Mouse (Mus musculus) C2C12 (cell line): Measurements from ENCODE around the gene Slc35d1. TPM values are rescaled to one million over a fixed set of nuclear protein-coding genes. Genes with fewer than 3 reads are reported as not detected.

Experiments
- H3K27me3 ChIP-seq: one replicate; pipeline ENCODE4 v1.6.1; 2011; ENCODE audit not compliant: control insufficient read depth, insufficient read depth, insufficient read length
- H3K36me3 ChIP-seq: one replicate; pipeline ENCODE4 v1.6.1; 2011; ENCODE audit not compliant: control insufficient read depth, insufficient read depth
- H3K4me3 ChIP-seq: one replicate; pipeline ENCODE4 v1.5.1; 2011; ENCODE audit warnings: mild to moderate bottlenecking, control low read depth; ENCODE audit not compliant: poor library complexity, insufficient read depth, severe bottlenecking
- H3K79me2 ChIP-seq: one replicate; pipeline ENCODE4 v1.6.1; 2011; ENCODE audit not compliant: control insufficient read depth, insufficient read depth
- H3K79me3 ChIP-seq: one replicate; pipeline ENCODE4 v1.6.1; 2011; ENCODE audit warnings: low read depth, control low read depth
- H3ac ChIP-seq: one replicate; pipeline ENCODE3; 2011; ENCODE audit warnings: low read depth; ENCODE audit not compliant: control insufficient read depth, insufficient read length
- CEBPB ChIP-seq: IDR thresholded peaks from one replicate; pipeline ENCODE4 v1.6.1; 2011; ENCODE audit warnings: low read depth, mild to moderate bottlenecking, control low read depth, moderate library complexity
- CTCF ChIP-seq: IDR thresholded peaks from one replicate; pipeline ENCODE4 v1.5.1; 2011; ENCODE audit not compliant: control insufficient read depth, insufficient read depth, insufficient read length
- FOSL1 ChIP-seq: IDR thresholded peaks from one replicate; pipeline ENCODE4 v1.8.0; 2011; ENCODE audit warnings: mild to moderate bottlenecking, low read length; ENCODE audit not compliant: poor library complexity, insufficient read depth, severe bottlenecking
- MAX ChIP-seq: IDR thresholded peaks from one replicate; pipeline ENCODE4 v1.6.1; 2011; ENCODE audit warnings: mild to moderate bottlenecking, control low read depth
- MYOD1 ChIP-seq: IDR thresholded peaks from one replicate; pipeline ENCODE4 v1.6.1; 2011; ENCODE audit warnings: low read depth; ENCODE audit not compliant: control insufficient read depth, insufficient read length
- MYOG ChIP-seq: IDR thresholded peaks from one replicate; pipeline ENCODE4 v1.6.1; 2011; ENCODE audit not compliant: control insufficient read depth, insufficient read length; ENCODE audit errors: extremely low read depth
- USF1 ChIP-seq: IDR thresholded peaks from one replicate; pipeline ENCODE4 v1.6.1; 2011; ENCODE audit warnings: low read depth, mild to moderate bottlenecking, control low read depth, moderate library complexity
- polyA plus RNA-seq: library from polyadenylated mRNA; unstranded; fragments of >200 nt; fragmentation: generic; extraction: Trizol; gene quantifications from one replicate; pipeline ENCODE4 v1.2.1, GENCODE M21; 2012; ENCODE audit warnings: missing spikeins

Slc35d1 gene
- polyA plus RNA-seq, 1 experiment = 4.8 TPM

DNA sequence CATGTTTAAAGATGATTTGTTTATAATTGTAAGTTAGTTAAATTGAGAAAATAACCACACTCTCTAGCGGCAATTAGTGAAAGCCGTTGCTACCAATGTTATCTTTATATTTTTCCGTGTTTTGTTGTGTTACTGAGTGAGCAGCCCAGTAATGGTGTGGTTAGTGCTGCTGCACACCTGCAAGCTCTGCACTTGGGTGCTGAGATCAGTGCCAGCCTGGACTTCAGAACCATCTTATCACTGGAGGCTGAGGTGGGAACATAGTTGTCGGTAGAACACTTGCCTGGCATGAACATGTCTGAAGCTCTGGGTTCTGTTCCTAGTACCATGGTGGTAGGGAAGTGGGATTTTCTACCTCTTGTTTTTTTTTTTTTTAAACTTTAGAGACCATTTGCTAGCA, 88.4 kb downstream of the Slc35d1 start:
- Histone ChIP-seq H3K79me3 (peaks cover 85% of the 10 kb centered on the region), H3K4me3 (no peak overlapping the region), H3ac (no peak overlapping the region), H3K36me3 (peaks cover 33% of the 10 kb centered on the region), H3K27me3 (no peaks in the 10 kb centered on the region), H3K79me2 (peaks cover 99% of the 10 kb centered on the region)
- no peak for TF ChIP-seq FOSL1
- TF ChIP-seq MYOD1 = no peak
- TF ChIP-seq CEBPB = no peak
- no peak for TF ChIP-seq MYOG
- no peak for TF ChIP-seq MAX
- no peak for TF ChIP-seq USF1
- no peak for TF ChIP-seq CTCF

DNA sequence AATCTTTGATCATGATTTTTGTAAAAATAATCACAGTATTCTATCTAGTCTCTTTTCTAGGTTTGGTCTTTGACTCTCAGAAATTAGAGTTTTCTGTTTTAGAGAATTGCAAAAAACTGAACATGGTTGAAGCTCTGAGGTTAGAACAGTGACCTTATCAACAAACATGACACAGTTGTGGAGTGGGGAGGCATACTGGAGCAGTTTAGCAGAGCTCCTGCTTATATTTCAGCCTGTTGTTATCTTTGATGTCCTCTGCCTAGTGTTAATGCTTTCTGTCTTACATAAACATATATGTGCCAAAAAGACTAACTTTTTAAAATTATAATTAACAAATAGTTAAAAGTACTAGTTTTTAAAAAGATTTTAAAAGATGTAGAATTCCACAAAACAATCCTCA, 91.4 kb downstream of the Slc35d1 start:
- H3K27me3 ChIP-seq = no peaks in the 10 kb centered on the region
- peaks cover 86% of the 10 kb centered on the region for H3K79me3 ChIP-seq
- no peak overlapping the region for H3K4me3 ChIP-seq
- TF ChIP-seq MYOD1 (no peak), CTCF (no peak), USF1 (no peak), FOSL1 (no peak), CEBPB (no peak), MYOG (no peak), MAX (no peak)
- peaks cover 91% of the 10 kb centered on the region for H3K79me2 ChIP-seq
- no peak overlapping the region for H3ac ChIP-seq
- H3K36me3 ChIP-seq = peaks cover 16% of the 10 kb centered on the region

DNA sequence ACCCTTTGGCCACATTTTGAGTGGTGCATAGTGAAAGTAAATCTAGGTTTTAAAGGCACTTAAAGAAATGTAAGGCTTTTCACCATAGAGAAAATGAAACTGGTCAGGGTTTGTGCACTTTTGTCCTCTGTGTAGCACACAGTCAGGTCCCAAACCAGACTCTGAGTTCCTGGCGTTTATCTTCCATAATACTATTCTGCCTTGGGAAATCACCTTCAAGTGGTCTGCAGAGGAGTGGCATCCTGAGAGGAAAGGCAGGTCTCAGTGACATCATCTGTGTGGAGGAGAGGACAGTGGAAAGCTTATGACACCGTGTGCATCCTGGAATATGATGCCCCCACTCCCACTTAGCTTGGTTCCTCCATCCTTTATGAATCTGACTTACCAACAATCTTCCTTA, 91.9 kb downstream of the Slc35d1 start:
- peaks cover 86% of the 10 kb centered on the region for H3K79me2 ChIP-seq
- H3K4me3 ChIP-seq = no peak overlapping the region
- H3K79me3 ChIP-seq = peaks cover 81% of the 10 kb centered on the region
- no peak overlapping the region for H3ac ChIP-seq
- no peaks in the 10 kb centered on the region for H3K27me3 ChIP-seq
- H3K36me3 ChIP-seq = peaks cover 11% of the 10 kb centered on the region
- TF ChIP-seq CEBPB = no peak
- TF ChIP-seq MYOD1 = no peak
- no peak for TF ChIP-seq FOSL1
- TF ChIP-seq USF1 = no peak
- TF ChIP-seq CTCF = no peak
- TF ChIP-seq MYOG = no peak

DNA sequence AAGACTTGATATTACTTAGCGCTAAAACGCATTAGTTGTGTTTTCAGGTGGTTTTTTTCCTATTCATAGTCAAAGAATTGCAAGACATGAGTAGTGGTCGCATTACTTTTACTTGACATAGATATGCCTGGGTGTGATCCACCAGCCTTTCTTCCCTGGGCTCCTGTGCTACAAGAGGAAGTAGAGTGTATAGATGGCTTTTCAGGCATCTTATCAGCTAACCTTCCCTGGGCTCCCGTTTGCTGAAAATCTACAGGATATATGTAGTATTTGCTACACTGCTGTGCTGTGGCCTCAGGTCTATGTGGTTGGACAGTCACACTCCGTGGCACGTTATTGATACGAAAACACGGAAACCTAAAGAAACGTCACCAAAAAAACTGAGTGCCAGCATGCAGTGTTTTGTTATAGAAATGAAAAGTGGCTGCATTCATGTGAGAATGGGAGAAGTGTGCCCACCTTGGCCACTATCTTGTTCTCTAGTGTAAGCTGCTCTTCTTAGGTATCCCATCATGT, 94.0 kb downstream of the Slc35d1 start:
- H3K4me3 ChIP-seq = no peak overlapping the region

More for the DNA sequence above, 94.0 kb downstream of the Slc35d1 start:
- Histone ChIP-seq H3K27me3 (no peaks in the 10 kb centered on the region), H3ac (no peak overlapping the region), H3K79me3 (peaks cover 65% of the 10 kb centered on the region), H3K79me2 (peaks cover 72% of the 10 kb centered on the region), H3K36me3 (peaks cover 3% of the 10 kb centered on the region)
- TF ChIP-seq CEBPB = no peak
- no peak for TF ChIP-seq USF1
- TF ChIP-seq MYOG = no peak
- TF ChIP-seq MYOD1 = no peak
- TF ChIP-seq FOSL1 = no peak
- TF ChIP-seq MAX = no peak
- TF ChIP-seq CTCF = no peak

Other genes starting within 250 kb of the Slc35d1 start
- not detected for gene Tctex1d1, start 236.6 kb downstream of the Slc35d1 start, polyA plus RNA-seq
- not detected for gene Insl5, start 188.3 kb downstream of the Slc35d1 start, polyA plus RNA-seq
- gene Mier1, start 100.8 kb downstream of the Slc35d1 start, polyA plus RNA-seq = 7.4 TPM
- 0.36 TPM for gene Wdr78, start 100.6 kb downstream of the Slc35d1 start, polyA plus RNA-seq
- not detected for gene 4921539E11Rik, start 75.7 kb upstream of the Slc35d1 start, polyA plus RNA-seq
- 5.9 TPM for gene Oma1, start 98.6 kb upstream of the Slc35d1 start, polyA plus RNA-seq